Mouse (Mus musculus): ENCODE measurements around the gene Tnrc6c.
A peak's percentile ranks its signal among the peaks of the same experiment; 100 is the strongest.

Gene Tnrc6c

GRCm38 (mm10) chr11:117731470-117731869 lies 77.4 kb downstream of the Tnrc6c start:
- peak in 1 of 2 experiments; percentile 54 for DNase-seq

- DNase-seq = peak in 1 of 2 experiments; percentile 57
Observed at GRCm38 (mm10) chr11:117736037-117736689, 82.1 kb downstream of the Tnrc6c start.

GRCm38 (mm10) chr11:117738123-117738522 lies 84.0 kb downstream of the Tnrc6c start:
- no peak for DNase-seq

DNA sequence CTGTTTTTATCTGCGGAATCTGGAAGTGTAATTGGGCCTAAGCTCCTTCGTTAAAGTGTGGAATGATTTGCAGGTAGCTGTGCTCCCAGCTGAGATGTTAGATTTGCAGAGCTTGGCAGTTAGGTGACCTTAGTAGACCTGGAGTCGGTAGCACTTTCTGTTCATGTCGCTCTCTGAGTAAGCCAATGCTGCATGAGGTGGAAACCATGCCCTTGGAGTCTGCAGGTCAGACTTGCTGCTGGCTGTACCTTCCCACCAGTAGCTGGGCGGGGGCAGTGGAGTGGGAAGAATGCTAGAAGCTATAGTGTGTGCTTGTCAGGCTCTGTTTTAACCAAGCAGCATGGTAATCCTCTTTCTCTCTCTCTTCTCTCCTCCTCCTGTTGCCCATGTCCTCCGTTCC lies 87.0 kb downstream of the Tnrc6c start:
- DNase-seq = no peak

- no peak for DNase-seq
Observed at GRCm38 (mm10) chr11:117742243-117742642, 88.2 kb downstream of the Tnrc6c start.

DNA sequence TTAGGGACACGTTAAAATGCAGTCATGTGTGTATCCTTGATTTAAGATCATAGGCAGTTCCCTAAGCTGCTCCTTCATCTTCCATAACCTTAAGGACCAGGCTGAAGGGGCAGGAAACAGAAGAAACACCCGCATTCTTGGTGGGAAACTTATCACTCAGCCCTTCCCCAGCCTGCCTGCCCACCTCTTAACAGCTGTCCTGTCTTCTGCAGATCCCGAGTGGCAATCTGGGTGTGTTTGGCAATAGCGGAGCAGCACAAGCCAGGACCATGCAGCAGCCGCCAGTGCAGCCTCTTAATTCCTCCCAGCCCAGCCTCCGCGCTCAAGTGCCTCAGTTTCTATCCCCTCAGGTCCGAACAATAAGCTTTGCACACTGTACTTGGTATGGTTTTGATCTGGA lies 88.6 kb downstream of the Tnrc6c start:
- DNase-seq = no peak

- no peak for DNase-seq
Observed at GRCm38 (mm10) chr11:117743454-117744030, 89.5 kb downstream of the Tnrc6c start.

GRCm38 (mm10) chr11:117748628-117749027 lies 94.5 kb downstream of the Tnrc6c start:
- DNase-seq = no peak

DNA sequence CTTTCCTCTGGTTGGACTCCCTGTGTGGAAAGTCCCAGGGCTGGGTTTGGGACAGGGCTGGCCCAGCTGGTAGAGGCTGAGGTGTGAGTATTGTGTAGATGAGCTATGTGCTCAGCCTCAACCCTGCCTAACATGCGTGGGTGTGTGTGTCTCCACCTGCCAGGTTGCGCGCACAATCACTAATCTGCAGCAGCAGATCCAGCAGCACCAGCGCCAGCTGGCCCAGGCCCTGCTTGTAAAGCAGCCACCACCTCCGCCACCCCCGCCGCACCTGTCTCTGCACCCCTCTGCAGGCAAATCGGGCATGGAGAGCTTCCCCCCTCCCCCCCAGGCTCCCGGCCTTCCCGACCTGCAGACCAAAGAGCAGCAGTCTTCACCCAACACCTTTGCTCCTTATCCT lies 95.3 kb downstream of the Tnrc6c start:
- DNase-seq = no peak

DNA sequence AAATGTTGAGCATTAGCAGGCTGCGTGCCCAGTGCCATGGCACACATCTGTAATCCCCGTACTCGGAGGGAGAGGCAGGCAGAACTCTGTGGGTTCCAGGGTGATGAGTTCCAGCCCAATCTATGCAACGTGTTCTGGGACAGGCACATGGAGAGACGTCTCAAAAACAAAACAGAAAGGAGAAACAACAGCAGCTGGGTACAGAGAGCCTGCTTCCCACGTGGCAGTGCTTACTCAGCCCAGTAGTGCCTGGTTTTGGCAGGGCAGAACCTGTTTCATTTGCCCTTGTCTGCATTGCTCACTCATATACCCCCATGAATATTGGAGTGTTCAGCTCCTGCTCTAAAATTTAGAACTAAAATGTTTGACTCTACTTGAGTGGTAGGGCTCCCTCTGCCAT lies 97.5 kb downstream of the Tnrc6c start:
- DNase-seq = no peak

DNA sequence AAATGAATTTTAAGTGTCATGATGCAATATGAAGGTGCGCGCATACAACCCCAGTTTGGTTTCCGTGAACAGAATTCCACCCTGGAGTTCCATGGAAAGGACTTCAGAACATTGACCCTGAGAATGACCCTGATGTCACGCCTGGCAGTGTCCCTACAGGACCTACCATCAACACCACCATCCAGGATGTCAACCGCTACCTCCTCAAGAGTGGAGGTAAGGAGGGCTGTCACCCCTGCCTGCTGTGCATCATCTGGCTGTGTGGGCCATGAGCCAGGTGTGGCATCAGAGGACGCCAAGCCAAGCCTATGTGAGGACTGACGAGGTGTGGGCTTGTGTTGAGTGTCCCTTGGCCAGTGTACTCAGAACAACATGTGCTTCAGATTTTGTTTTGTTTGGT lies 101.8 kb downstream of the Tnrc6c start:
- DNase-seq = no peak

GRCm38 (mm10) chr11:117759267-117759666 lies 105.2 kb downstream of the Tnrc6c start:
- no peak for DNase-seq

DNA sequence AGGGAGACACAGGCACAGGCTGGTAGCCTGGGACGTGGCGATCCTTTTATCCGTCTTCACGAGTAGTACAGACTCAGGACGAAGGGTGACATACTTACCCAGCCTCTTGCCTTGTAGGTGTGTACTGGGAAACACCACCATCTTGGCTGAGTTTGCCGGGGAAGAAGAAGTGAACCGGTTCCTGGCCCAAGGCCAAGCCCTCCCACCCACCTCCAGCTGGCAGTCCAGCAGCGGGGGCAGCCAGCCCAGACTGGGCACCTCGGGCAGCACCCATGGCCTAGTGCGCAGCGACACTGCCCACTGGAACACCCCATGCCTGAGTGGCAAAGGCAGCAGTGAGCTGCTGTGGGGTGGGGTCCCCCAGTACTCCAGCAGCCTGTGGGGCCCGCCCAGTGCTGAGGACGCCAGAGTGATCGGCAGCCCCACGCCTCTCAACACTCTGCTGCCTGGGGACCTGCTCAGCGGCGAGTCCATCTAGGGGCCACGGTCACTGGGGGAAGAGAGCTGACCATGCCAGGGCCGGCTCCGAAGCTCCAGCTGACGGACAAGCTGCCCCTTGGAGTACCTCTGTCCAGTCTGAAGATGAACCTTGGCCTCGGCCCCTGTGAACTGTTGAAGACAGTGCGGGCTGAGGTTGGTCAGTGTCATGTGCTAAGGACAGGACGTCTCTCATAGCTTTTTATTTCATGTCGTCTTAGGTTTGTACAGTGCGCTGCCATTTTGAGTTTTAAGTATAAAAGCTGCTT lies 106.5 kb downstream of the Tnrc6c start:
- DNase-seq = peak; percentile 54 to 71

- no peak for DNase-seq
Observed at GRCm38 (mm10) chr11:117761801-117762200, 107.7 kb downstream of the Tnrc6c start.

GRCm38 (mm10) chr11:117762246-117762645 lies 108.2 kb downstream of the Tnrc6c start:
- DNase-seq = no peak

- DNase-seq = no peak
Observed at GRCm38 (mm10) chr11:117764319-117764718, 110.2 kb downstream of the Tnrc6c start.

DNA sequence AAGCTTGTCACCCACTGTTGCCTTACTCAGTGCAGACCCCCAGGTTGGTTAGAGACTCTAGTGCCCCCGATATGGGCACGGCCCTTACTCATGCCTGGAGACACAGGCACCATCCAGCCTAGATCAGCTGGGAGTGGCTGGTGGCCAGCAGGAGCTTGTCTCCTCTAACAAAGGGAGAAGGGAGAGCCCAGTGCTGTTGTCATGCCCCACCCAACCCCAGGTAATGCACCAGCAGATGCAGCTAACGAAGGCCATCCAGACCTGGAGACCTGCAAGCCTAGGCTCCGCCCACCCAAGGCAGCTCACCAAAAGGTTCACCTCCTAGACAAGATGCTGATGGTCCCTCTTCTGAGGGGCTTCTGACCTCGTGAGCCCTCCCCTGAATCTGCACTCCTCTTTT lies 111.3 kb downstream of the Tnrc6c start:
- DNase-seq = no peak

DNA sequence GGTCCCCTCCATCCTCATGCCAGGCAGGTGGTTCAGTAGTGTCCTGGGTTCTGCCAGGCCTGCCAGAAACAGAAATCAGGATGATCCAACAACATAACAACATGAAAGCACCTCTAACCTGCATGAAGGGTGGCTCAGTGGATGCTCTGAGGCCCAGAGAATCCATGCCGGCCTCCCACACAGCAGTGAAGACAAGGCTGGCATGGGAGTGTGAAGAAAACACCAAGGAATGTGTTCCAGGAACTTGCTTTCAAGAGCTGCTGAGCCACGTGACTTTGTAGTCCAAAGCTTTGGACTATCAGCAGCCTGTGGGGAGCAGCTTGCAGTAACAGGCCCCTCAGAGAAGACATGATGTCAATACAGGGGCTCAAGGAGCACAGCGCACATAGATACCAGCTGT lies 112.2 kb downstream of the Tnrc6c start:
- DNase-seq = no peak

GRCm38 (mm10) chr11:117768725-117769682 lies 114.9 kb downstream of the Tnrc6c start:
- peak in 1 of 2 experiments; percentile 38 for DNase-seq

GRCm38 (mm10) chr11:117769683-117770047 lies 115.6 kb downstream of the Tnrc6c start:
- no peak for DNase-seq

DNA sequence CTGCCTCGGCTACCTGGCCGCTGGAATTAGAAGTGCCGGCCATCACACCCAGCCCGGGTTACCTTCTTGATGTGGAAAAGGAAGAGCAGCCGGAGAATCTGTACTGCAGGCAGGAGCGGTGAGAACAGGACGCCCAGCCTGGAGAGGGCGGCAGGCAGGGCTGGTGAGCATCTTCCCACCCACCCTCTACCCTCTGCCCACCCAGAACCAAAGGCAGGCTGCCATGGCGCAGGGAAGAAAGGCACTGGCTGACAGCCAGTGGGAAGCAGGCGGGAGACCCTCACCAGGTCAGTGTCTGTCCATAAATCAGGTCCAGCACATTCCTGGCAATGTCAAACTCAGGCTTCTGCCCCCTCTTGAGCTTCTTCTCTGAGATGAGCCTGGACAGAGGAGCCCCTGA lies 116.3 kb downstream of the Tnrc6c start:
- DNase-seq = no peak

- no peak for DNase-seq
Observed at GRCm38 (mm10) chr11:117772352-117772751, 118.3 kb downstream of the Tnrc6c start.

- DNase-seq = no peak
Observed at GRCm38 (mm10) chr11:117774925-117775324, 120.8 kb downstream of the Tnrc6c start.
